Mouse (Mus musculus): ENCODE data around the gene Actn1. TPM values are rescaled to one million over a fixed set of nuclear protein-coding genes. Genes with fewer than 3 reads are reported as not detected.

Gene Actn1
- total and polyA plus RNA-seq, 3 experiments, result 2.7 to 13.2 (median 5.5) TPM

DNA sequence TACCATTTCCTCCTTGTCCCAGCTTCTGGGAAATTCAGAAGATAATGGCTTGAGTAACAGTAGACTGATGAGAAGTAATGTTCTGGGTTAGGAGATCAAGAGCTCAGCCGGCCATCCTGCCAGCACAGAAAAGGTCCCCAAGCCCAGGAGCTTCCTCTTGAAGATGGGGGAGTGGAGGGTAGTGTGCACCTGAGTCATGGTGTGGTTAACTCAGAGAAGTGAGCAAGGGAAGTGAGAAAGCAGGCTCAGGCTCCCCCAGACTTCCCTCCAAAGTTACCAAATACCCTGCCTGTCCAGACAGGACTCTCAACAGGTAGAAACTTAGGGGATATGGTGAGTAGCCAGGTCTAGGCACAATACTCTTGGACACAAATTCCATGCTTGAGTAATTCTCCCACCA is 24.9 kb downstream of the Actn1 start:
- in situ Hi-C loops (cut with MboI; ENCODE audit: low pct_ligation_motif_present, low pct_unique_long_range_greater_than_20kb, low sequenced_read_pairs), result no loop called here
- Histone ChIP-seq H3K27me3 (replicated peaks) (no peaks in the 10 kb centered on the region), H3K4me1 (ENCODE audit: control insufficient read depth in 1 of 2, insufficient read depth in 2 of 2) (peaks cover 19 to 67% of the 10 kb centered on the region in 2 experiments)

GRCm38 (mm10) chr12:80234226-80234625 is 25.9 kb downstream of the Actn1 start:
- H3K4me1 ChIP-seq (ENCODE audit: control insufficient read depth in 1 of 2, insufficient read depth in 2 of 2), result peaks cover 19 to 72% of the 10 kb centered on the region in 2 experiments
- no peaks in the 10 kb centered on the region for H3K36me3 ChIP-seq (replicated peaks in 1 of 2; ENCODE audit: control insufficient read depth in 1 of 2, insufficient read depth in 1 of 2, low read length in 1 of 2)
- no peak overlapping the region for H3K27ac ChIP-seq (ENCODE audit: insufficient read depth, low read depth)
- in situ Hi-C loops (cut with MboI; ENCODE audit: low pct_ligation_motif_present, low pct_unique_long_range_greater_than_20kb, low sequenced_read_pairs), result no loop called here
- dilution Hi-C loops (cut with MboI; ENCODE audit: extremely low pct_ligation_motif_present, extremely low pct_unique_long_range_greater_than_20kb, low sequenced_read_pairs), result no loop called here
- H3K4me3 ChIP-seq (replicated peaks in 1 of 3; ENCODE audit: low read depth in 2 of 3, low read length in 2 of 3, poor library complexity in 1 of 3), result no peak overlapping the region
- no peaks in the 10 kb centered on the region for H3K79me2 ChIP-seq (replicated peaks; ENCODE audit: control insufficient read depth, extremely low read depth, insufficient read depth, poor library complexity, severe bottlenecking)
- H3K9ac ChIP-seq (ENCODE audit: insufficient read depth, low read depth), result no peak overlapping the region
- no peaks in the 10 kb centered on the region for H3K27me3 ChIP-seq (replicated peaks)
- no peak overlapping the region for H3K4me2 ChIP-seq (ENCODE audit: insufficient read depth, low read depth, poor library complexity, severe bottlenecking)
- TF ChIP-seq ELF1 (IDR thresholded peaks at IDR 0.05; ENCODE audit: low read depth, low read length), result no peak
- TF ChIP-seq JUN (IDR thresholded peaks at IDR 0.05; ENCODE audit: insufficient read depth, low read depth, low read length), result no peak
- no peak for TF ChIP-seq HCFC1 (IDR thresholded peaks at IDR 0.05; ENCODE audit: low read depth, low read length)
- TF ChIP-seq MAX (IDR thresholded peaks at IDR 0.05; ENCODE audit: low read length), result no peak
- TF ChIP-seq NRF1 (IDR thresholded peaks at IDR 0.05; ENCODE audit: low read depth, low read length), result no peak
- no peak for TF ChIP-seq MXI1 (IDR thresholded peaks at IDR 0.05; ENCODE audit: low read depth, low read length)
- TF ChIP-seq ZC3H11A (IDR thresholded peaks at IDR 0.05; ENCODE audit: low read depth, low read length), result no peak
- TF ChIP-seq SMC3 (IDR thresholded peaks at IDR 0.05; ENCODE audit: low read depth, low read length), result no peak
- TF ChIP-seq KAT2A (IDR thresholded peaks at IDR 0.05; ENCODE audit: insufficient replicate concordance, low read length), result no peak
- no peak for TF ChIP-seq MAZ (IDR thresholded peaks at IDR 0.05; ENCODE audit: low read depth, low read length)
- no peak for TF ChIP-seq CTCF (conservative IDR thresholded peaks at IDR 0.05 in 1 of 2, IDR thresholded peaks at IDR 0.05 in 1 of 2; ENCODE audit: low read depth in 2 of 2, low read length in 2 of 2)
- no peak for DNase-seq (ENCODE audit: extremely low read depth)
- H3K9me3 ChIP-seq (replicated peaks; ENCODE audit: low read length), result peaks cover 8% of the 10 kb centered on the region

More for the DNA sequence above, 24.9 kb downstream of the Actn1 start:
- no peak overlapping the region for H3K4me3 ChIP-seq (replicated peaks in 1 of 3; ENCODE audit: low read depth in 2 of 3, low read length in 2 of 3, poor library complexity in 1 of 3)
- H3K36me3 ChIP-seq (replicated peaks in 1 of 2; ENCODE audit: control insufficient read depth in 1 of 2, insufficient read depth in 1 of 2, low read length in 1 of 2), result no peaks in the 10 kb centered on the region
- no peak overlapping the region for H3K9ac ChIP-seq (ENCODE audit: insufficient read depth, low read depth)
- H3K4me2 ChIP-seq (ENCODE audit: insufficient read depth, low read depth, poor library complexity, severe bottlenecking), result no peak overlapping the region
- no peaks in the 10 kb centered on the region for H3K79me2 ChIP-seq (replicated peaks; ENCODE audit: control insufficient read depth, extremely low read depth, insufficient read depth, poor library complexity, severe bottlenecking)
- H3K27ac ChIP-seq (ENCODE audit: insufficient read depth, low read depth), result no peak overlapping the region
- dilution Hi-C loops (cut with MboI; ENCODE audit: extremely low pct_ligation_motif_present, extremely low pct_unique_long_range_greater_than_20kb, low sequenced_read_pairs), result no loop called here
- peaks cover 8% of the 10 kb centered on the region for H3K9me3 ChIP-seq (replicated peaks; ENCODE audit: low read length)
- DNase-seq (ENCODE audit: extremely low read depth), result peak; percentile 62
- TF ChIP-seq CHD2 (IDR thresholded peaks at IDR 0.05; ENCODE audit: low read length) (peak; percentile 45; the same call in 1 of the 2 replicates), MAZ (IDR thresholded peaks at IDR 0.05; ENCODE audit: low read depth, low read length) (no peak), MXI1 (IDR thresholded peaks at IDR 0.05; ENCODE audit: low read depth, low read length) (peak; percentile 59; the same call in 1 of the 2 replicates), JUND (conservative IDR thresholded peaks at IDR 0.05; ENCODE audit: low read depth, low read length) (0 out of 2 replicates have a peak, but pooled peaks have one; percentile 20), EP300 (IDR thresholded peaks at IDR 0.05; ENCODE audit: low read length) (peak; percentile 88), BHLHE40 (IDR thresholded peaks at IDR 0.05; ENCODE audit: low read depth, low read length) (peak; percentile 56; the same call in 1 of the 2 replicates), IRF4 (IDR thresholded peaks at IDR 0.05; ENCODE audit: low read depth, low read length) (peak; percentile 84), E2F4 (IDR thresholded peaks at IDR 0.05; ENCODE audit: insufficient replicate concordance, low read depth, low read length) (no peak), TCF12 (IDR thresholded peaks at IDR 0.05; ENCODE audit: low read depth, low read length) (0 out of 2 replicates have a peak, but pooled peaks have one; percentile 46)
